Mouse (Mus musculus) ES-CJ7 (cell line): ENCODE results near the gene Cabcoco1.
A peak's percentile ranks its signal among the peaks of the same experiment; 100 is the strongest.

Source experiments
- DNase-seq: peaks from one replicate; pipeline ENCODE4 v3.0.0; 2011; ENCODE audit warnings: low read depth, low spot score

The Cabcoco1 gene

GRCm38 (mm10) chr10:68541139-68541942 lies at the start of gene Cabcoco1:
TSS of gene Cabcoco1 (minus strand) at chr10:68541896.
- DNase-seq: peak; percentile 82

GRCm38 (mm10) chr10:68589530-68590252 lies 48.0 kb upstream of the Cabcoco1 start:
- DNase-seq: no peak

- no peak for DNase-seq
Measured at GRCm38 (mm10) chr10:68587416-68588040, 45.8 kb upstream of the Cabcoco1 start.

GRCm38 (mm10) chr10:68577321-68577720 lies 35.6 kb upstream of the Cabcoco1 start:
- DNase-seq: no peak

GRCm38 (mm10) chr10:68568172-68568571 lies 26.5 kb upstream of the Cabcoco1 start:
- DNase-seq: no peak

- DNase-seq: no peak
Measured at GRCm38 (mm10) chr10:68562344-68562743, 20.6 kb upstream of the Cabcoco1 start.

GRCm38 (mm10) chr10:68558828-68559219 lies 17.1 kb upstream of the Cabcoco1 start:
- DNase-seq: no peak

- DNase-seq: no peak
Measured at GRCm38 (mm10) chr10:68558105-68558827, 16.6 kb upstream of the Cabcoco1 start.

GRCm38 (mm10) chr10:68553677-68554076 lies 12.0 kb upstream of the Cabcoco1 start:
- no peak for DNase-seq

GRCm38 (mm10) chr10:68552556-68552955 lies 10.9 kb upstream of the Cabcoco1 start:
- DNase-seq: no peak

GRCm38 (mm10) chr10:68551316-68551715 lies 9.6 kb upstream of the Cabcoco1 start:
- no peak for DNase-seq

GRCm38 (mm10) chr10:68550668-68551267 lies 9.1 kb upstream of the Cabcoco1 start:
- no peak for DNase-seq

GRCm38 (mm10) chr10:68543107-68543506 lies 1.4 kb upstream of the Cabcoco1 start:
- DNase-seq: no peak

- no peak for DNase-seq
Measured at GRCm38 (mm10) chr10:68541943-68542420, 286 bp upstream of the Cabcoco1 start.

GRCm38 (mm10) chr10:68540612-68541011 lies 1.1 kb downstream of the Cabcoco1 start:
- DNase-seq: no peak

- no peak for DNase-seq
Measured at GRCm38 (mm10) chr10:68537261-68537950, 4.3 kb downstream of the Cabcoco1 start.

GRCm38 (mm10) chr10:68529364-68530049 lies 12.2 kb downstream of the Cabcoco1 start:
- DNase-seq: no peak

- no peak for DNase-seq
Measured at GRCm38 (mm10) chr10:68528958-68529357, 12.7 kb downstream of the Cabcoco1 start.

- DNase-seq: no peak
Measured at GRCm38 (mm10) chr10:68522106-68522505, 19.6 kb downstream of the Cabcoco1 start.

- DNase-seq: no peak
Measured at GRCm38 (mm10) chr10:68512433-68513019, 29.2 kb downstream of the Cabcoco1 start.
